Mouse (Mus musculus) stomach, postnatal 0 days (tissue): ENCODE results near the gene Afap1l2.

Experiments
- CTCF ChIP-seq: IDR thresholded peaks from 2 replicates; pipeline ENCODE4 v1.5.1; 2016; ENCODE audit warnings: antibody characterized with exemption, low read depth, mild to moderate bottlenecking, moderate library complexity
- EP300 ChIP-seq: optimal IDR thresholded peaks from 2 replicates; pipeline ENCODE3; 2016; ENCODE audit warnings: antibody characterized with exemption

- TF ChIP-seq CTCF, result no peak
- TF ChIP-seq EP300, result no peak
Measured at GRCm38 (mm10) chr19:56981760-56982159, 26.3 kb downstream of the Afap1l2 start.
